Mouse (Mus musculus) heart, adult 2 months (tissue): ENCODE data around the gene Reps1.

Source experiments
- CTCF ChIP-seq: fragments of 200-600 bp; IDR thresholded peaks from 2 replicates; pipeline ENCODE4 v1.8.1; 2022; ENCODE audit warnings: antibody characterized with exemption, mild to moderate bottlenecking, moderate library complexity
- EP300 ChIP-seq: fragments of 200-500 bp; IDR thresholded peaks from 2 replicates; pipeline ENCODE4 v1.6.1; 2011; ENCODE audit warnings: low read depth, low read length, control low read depth; ENCODE audit not compliant: insufficient read depth
- POLR2A ChIP-seq: fragments of 200-500 bp; IDR thresholded peaks from 2 replicates; pipeline ENCODE4 v1.6.1; 2011; ENCODE audit warnings: mild to moderate bottlenecking, low read depth, low read length, control low read depth; ENCODE audit not compliant: insufficient read depth

DNA sequence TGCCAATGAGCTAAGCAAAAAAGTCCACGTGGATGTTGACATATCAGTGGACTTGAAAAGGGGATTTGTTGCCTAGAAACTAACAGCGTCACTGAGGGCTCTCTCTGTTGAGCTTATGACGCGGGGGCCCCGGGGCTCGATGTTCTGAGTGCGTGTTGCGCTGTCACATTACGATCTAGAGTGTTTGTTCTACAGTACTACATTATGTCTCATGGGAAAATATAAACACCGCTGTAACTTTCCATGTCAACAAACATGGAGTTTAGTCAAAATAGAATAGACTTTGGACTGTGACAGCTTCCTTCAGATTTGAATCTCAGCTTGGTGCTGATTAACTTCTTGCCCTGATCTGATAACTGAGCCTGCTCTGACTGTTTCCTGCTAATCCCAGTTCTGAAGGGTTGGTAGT is 10.4 kb downstream of the Reps1 start:
- TF ChIP-seq EP300 (no peak), CTCF (no peak), POLR2A (no peak)
